Mouse (Mus musculus) C2C12 (cell line): ENCODE data around the gene Wwc2. TPM values are rescaled to one million over a fixed set of nuclear protein-coding genes. Genes with fewer than 3 reads are reported as not detected.

Experiments
- H3K27me3 ChIP-seq: one replicate; pipeline ENCODE4 v1.6.1; 2011; ENCODE audit not compliant: control insufficient read depth, insufficient read depth, insufficient read length
- H3K36me3 ChIP-seq: one replicate; pipeline ENCODE4 v1.6.1; 2011; ENCODE audit not compliant: control insufficient read depth, insufficient read depth
- H3K4me3 ChIP-seq: one replicate; pipeline ENCODE4 v1.5.1; 2011; ENCODE audit warnings: mild to moderate bottlenecking, control low read depth; ENCODE audit not compliant: poor library complexity, insufficient read depth, severe bottlenecking
- H3K79me2 ChIP-seq: one replicate; pipeline ENCODE4 v1.6.1; 2011; ENCODE audit not compliant: control insufficient read depth, insufficient read depth
- H3K79me3 ChIP-seq: one replicate; pipeline ENCODE4 v1.6.1; 2011; ENCODE audit warnings: low read depth, control low read depth
- H3ac ChIP-seq: one replicate; pipeline ENCODE3; 2011; ENCODE audit warnings: low read depth; ENCODE audit not compliant: control insufficient read depth, insufficient read length
- CEBPB ChIP-seq: IDR thresholded peaks from one replicate; pipeline ENCODE4 v1.6.1; 2011; ENCODE audit warnings: low read depth, mild to moderate bottlenecking, control low read depth, moderate library complexity
- CTCF ChIP-seq: IDR thresholded peaks from one replicate; pipeline ENCODE4 v1.5.1; 2011; ENCODE audit not compliant: control insufficient read depth, insufficient read depth, insufficient read length
- FOSL1 ChIP-seq: IDR thresholded peaks from one replicate; pipeline ENCODE4 v1.8.0; 2011; ENCODE audit warnings: mild to moderate bottlenecking, low read length; ENCODE audit not compliant: poor library complexity, insufficient read depth, severe bottlenecking
- MAX ChIP-seq: IDR thresholded peaks from one replicate; pipeline ENCODE4 v1.6.1; 2011; ENCODE audit warnings: mild to moderate bottlenecking, control low read depth
- MYOD1 ChIP-seq: IDR thresholded peaks from one replicate; pipeline ENCODE4 v1.6.1; 2011; ENCODE audit warnings: low read depth; ENCODE audit not compliant: control insufficient read depth, insufficient read length
- MYOG ChIP-seq: IDR thresholded peaks from one replicate; pipeline ENCODE4 v1.6.1; 2011; ENCODE audit not compliant: control insufficient read depth, insufficient read length; ENCODE audit errors: extremely low read depth
- USF1 ChIP-seq: IDR thresholded peaks from one replicate; pipeline ENCODE4 v1.6.1; 2011; ENCODE audit warnings: low read depth, mild to moderate bottlenecking, control low read depth, moderate library complexity
- polyA plus RNA-seq: library from polyadenylated mRNA; unstranded; fragments of >200 nt; fragmentation: generic; extraction: Trizol; gene quantifications from one replicate; pipeline ENCODE4 v1.2.1, GENCODE M21; 2012; ENCODE audit warnings: missing spikeins

Wwc2 gene
- polyA plus RNA-seq, 1 experiment, result 15.3 TPM

GRCm38 (mm10) chr8:47809970-47810665 is 180.6 kb downstream of the Wwc2 start:
- no peaks in the 10 kb centered on the region for H3K36me3 ChIP-seq
- TF ChIP-seq CTCF (no peak), MYOD1 (no peak), FOSL1 (no peak)
- no peaks in the 10 kb centered on the region for H3K79me3 ChIP-seq
- no peaks in the 10 kb centered on the region for H3K27me3 ChIP-seq
- H3K4me3 ChIP-seq, result no peak overlapping the region
- no peaks in the 10 kb centered on the region for H3K79me2 ChIP-seq
- H3ac ChIP-seq, result no peak overlapping the region

GRCm38 (mm10) chr8:47804262-47804661 is 186.5 kb downstream of the Wwc2 start:
- no peaks in the 10 kb centered on the region for H3K36me3 ChIP-seq
- no peaks in the 10 kb centered on the region for H3K79me2 ChIP-seq
- no peaks in the 10 kb centered on the region for H3K79me3 ChIP-seq
- H3K27me3 ChIP-seq, result no peaks in the 10 kb centered on the region
- TF ChIP-seq MAX (no peak), MYOD1 (no peak), USF1 (no peak), CEBPB (no peak), FOSL1 (no peak), CTCF (no peak), MYOG (no peak)
- H3K4me3 ChIP-seq, result no peak overlapping the region
- no peak overlapping the region for H3ac ChIP-seq

- no peaks in the 10 kb centered on the region for H3K36me3 ChIP-seq
These were observed 188.4 kb downstream of the Wwc2 start for GRCm38 (mm10) chr8:47802349-47802748.

GRCm38 (mm10) chr8:47799438-47799837 is 191.3 kb downstream of the Wwc2 start:
- Histone ChIP-seq H3K79me3 (no peaks in the 10 kb centered on the region), H3K79me2 (no peaks in the 10 kb centered on the region), H3ac (no peak overlapping the region), H3K4me3 (no peak overlapping the region), H3K27me3 (no peaks in the 10 kb centered on the region), H3K36me3 (no peaks in the 10 kb centered on the region)
- peak; percentile 46 for TF ChIP-seq MYOD1
- TF ChIP-seq MYOG, result no peak
- TF ChIP-seq FOSL1, result no peak
- TF ChIP-seq CTCF, result no peak

More at GRCm38 (mm10) chr8:47802349-47802748, 188.4 kb downstream of the Wwc2 start:
- no peak overlapping the region for H3ac ChIP-seq
- TF ChIP-seq CEBPB, result no peak
- no peak for TF ChIP-seq MYOD1
- no peak for TF ChIP-seq FOSL1
- no peak for TF ChIP-seq MYOG
- no peak for TF ChIP-seq MAX
- no peak for TF ChIP-seq USF1
- TF ChIP-seq CTCF, result no peak
- no peak overlapping the region for H3K4me3 ChIP-seq
- H3K79me3 ChIP-seq, result no peaks in the 10 kb centered on the region
- H3K27me3 ChIP-seq, result no peaks in the 10 kb centered on the region
- H3K79me2 ChIP-seq, result no peaks in the 10 kb centered on the region

- TF ChIP-seq FOSL1, result no peak
- no peak for TF ChIP-seq CEBPB
- no peak for TF ChIP-seq MYOG
- no peak for TF ChIP-seq MYOD1
- no peak for TF ChIP-seq MAX
- Histone ChIP-seq H3K36me3 (no peaks in the 10 kb centered on the region), H3K27me3 (no peaks in the 10 kb centered on the region), H3ac (no peak overlapping the region), H3K79me2 (no peaks in the 10 kb centered on the region), H3K4me3 (no peak overlapping the region), H3K79me3 (no peaks in the 10 kb centered on the region)
These were observed 198.7 kb downstream of the Wwc2 start for GRCm38 (mm10) chr8:47791986-47792385.

- Histone ChIP-seq H3K79me2 (no peaks in the 10 kb centered on the region), H3K36me3 (no peaks in the 10 kb centered on the region), H3ac (no peak overlapping the region), H3K27me3 (no peaks in the 10 kb centered on the region), H3K4me3 (no peak overlapping the region), H3K79me3 (no peaks in the 10 kb centered on the region)
- TF ChIP-seq MYOD1, result no peak
- TF ChIP-seq MYOG, result no peak
- TF ChIP-seq CEBPB, result no peak
- no peak for TF ChIP-seq CTCF
- TF ChIP-seq FOSL1, result no peak
- no peak for TF ChIP-seq USF1
- TF ChIP-seq MAX, result no peak
These were observed 203.0 kb downstream of the Wwc2 start for GRCm38 (mm10) chr8:47787705-47788104.
